Mouse (Mus musculus) left cerebral cortex, postnatal 10 days (tissue): ENCODE measurements around the gene Trappc2l. TPM values are rescaled to one million over a fixed set of nuclear protein-coding genes. Genes with fewer than 3 reads are reported as not detected.
"Not testable (repeated sequence)": the region's sequence is repeated elsewhere in the genome, so short reads cannot be mapped to it uniquely, and the experiment has no call there.

Experiments
- DNase-seq, 2 experiments: peaks; one replicate each; pipeline ENCODE4 v3.0.0; 2021 to 2022; ENCODE audit warnings: low spot score in 2 of 2, mixed read lengths in 1 of 2; ENCODE audit errors: extremely low spot score in 1 of 2
- intact Hi-C: fragments of 180-260 bp; cut with DNase I; formaldehyde crosslinking; loops from one replicate; pipeline ENCODE4 v1.15.1; 2025
- total RNA-seq, 2 experiments: library from RNA; stranded (reverse); gene quantifications; 2 replicates each; pipeline ENCODE4 v1.2.3; 2021

Gene Trappc2l
- total RNA-seq, result 10 to 100 TPM; 81.8 to 83.6 TPM

- DNase-seq, result peak; percentile 94 to 96
- intact Hi-C loops, result loop anchor here (5.0 kb wide), 1 partner anchor 109 kb away; no protein-coding TSS in a partner anchor
Observed at GRCm38 (mm10) chr8:122611295-122612133, at the start of gene Trappc2l, which contains the start of gene Galns. Gene Trappc2l, plus strand, starts transcription at chr8:122611640. Gene Galns, minus strand, starts transcription at chr8:122611463.

- no peak for DNase-seq
- intact Hi-C loops, result no loop called here
Observed at GRCm38 (mm10) chr8:122564363-122565352, 46.8 kb upstream of the Trappc2l start.

GRCm38 (mm10) chr8:122566766-122567165, 44.7 kb upstream of the Trappc2l start:
- DNase-seq, result no peak
- intact Hi-C loops, result no loop called here

GRCm38 (mm10) chr8:122567361-122568108, 43.9 kb upstream of the Trappc2l start, which contains the start of gene Cdt1:
Gene Cdt1, plus strand, starts transcription at chr8:122568015.
- intact Hi-C loops, result no loop called here
- peak; percentile 93 to 97 for DNase-seq

- intact Hi-C loops, result no loop called here
- DNase-seq, result no peak
Observed at GRCm38 (mm10) chr8:122568109-122568504, 43.3 kb upstream of the Trappc2l start.

GRCm38 (mm10) chr8:122568881-122569309, 42.5 kb upstream of the Trappc2l start:
- intact Hi-C loops, result no loop called here
- no peak for DNase-seq

- no peak for DNase-seq
- intact Hi-C loops, result no loop called here
Observed at GRCm38 (mm10) chr8:122569329-122569728, 42.1 kb upstream of the Trappc2l start.

- intact Hi-C loops, result no loop called here
- DNase-seq, result no peak
Observed at GRCm38 (mm10) chr8:122569996-122570395, 41.4 kb upstream of the Trappc2l start.

- DNase-seq, result no peak
- intact Hi-C loops, result no loop called here
Observed at GRCm38 (mm10) chr8:122571153-122571552, 40.3 kb upstream of the Trappc2l start.

GRCm38 (mm10) chr8:122571750-122572267, 39.6 kb upstream of the Trappc2l start:
- intact Hi-C loops, result no loop called here
- no peak for DNase-seq

- no peak for DNase-seq
- intact Hi-C loops, result no loop called here
Observed at GRCm38 (mm10) chr8:122572751-122573150, 38.7 kb upstream of the Trappc2l start.

- DNase-seq, intact Hi-C loops: not testable (repeated sequence)
Observed at GRCm38 (mm10) chr8:122573176-122573575, 38.3 kb upstream of the Trappc2l start.

- DNase-seq, result no peak
- intact Hi-C loops, result no loop called here
Observed at GRCm38 (mm10) chr8:122573577-122573976, 37.9 kb upstream of the Trappc2l start.

GRCm38 (mm10) chr8:122574264-122574663, 37.2 kb upstream of the Trappc2l start:
- DNase-seq, result no peak
- intact Hi-C loops, result no loop called here

GRCm38 (mm10) chr8:122574667-122575251, 36.7 kb upstream of the Trappc2l start:
- DNase-seq, result no peak
- intact Hi-C loops, result no loop called here

- intact Hi-C loops, result no loop called here
- no peak for DNase-seq
Observed at GRCm38 (mm10) chr8:122575286-122575685, 36.2 kb upstream of the Trappc2l start.

GRCm38 (mm10) chr8:122575735-122576647, 35.4 kb upstream of the Trappc2l start:
- intact Hi-C loops, result no loop called here
- DNase-seq, result no peak
